Comparison of ENCODE assay signal across 21 mouse cellular contexts in the genomic region with DNA sequence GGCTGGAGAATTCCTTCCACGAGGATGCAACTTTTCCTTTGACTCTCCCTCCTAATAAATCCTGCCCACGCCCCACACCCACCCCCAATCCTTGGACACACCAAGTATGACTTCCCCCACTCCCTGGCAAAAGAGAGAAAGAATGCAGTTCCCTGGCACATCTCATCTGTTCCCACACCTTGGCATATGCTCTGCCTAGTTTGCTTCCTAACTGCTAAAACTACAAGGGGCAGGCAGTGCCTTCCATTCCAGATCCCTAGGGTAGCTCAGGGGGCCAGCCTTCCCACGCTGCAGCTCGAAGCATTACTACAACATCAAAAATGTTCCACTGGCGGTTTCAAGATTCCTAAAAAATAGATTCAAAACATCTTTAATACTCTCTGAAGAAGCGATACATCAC.
DNase-seq lines count a peak whose midpoint lies in the region; ATAC-seq and TF ChIP-seq lines count a peak whose summit lies in the region.
"Had no signal": no experiment of that assay in that cellular context is flagged by ENCODE, and none has a peak within 500 bp of the region (broad histone marks: within the 10 kb centered on the region; RNA-seq: fewer than 3 reads in every experiment).

No protein-coding gene starts in this region.

- 70% methylated on average over 6 of the region's 6 CpGs for WGBS in stomach, embryonic 16.5 days

- H3K27me3 ChIP-seq in stomach, embryonic 16.5 days (ENCODE audit: control insufficient read depth, insufficient read depth, low read length) = no peaks in the 10 kb centered on the region
- H3K27me3 ChIP-seq: CH12.LX; heart, embryonic 13.5 days; neural tube, embryonic 13.5 days had no signal

- no peak for DNase-seq in frontal cortex, postnatal 14 days (ENCODE audit: low spot score in 2 of 2)
- DNase-seq in layer of hippocampus, adult 2 months (ENCODE audit: low spot score in 2 of 2) = no peak
- no peak for DNase-seq in layer of hippocampus, adult 8-10 months (ENCODE audit: low spot score in 2 of 2)
- DNase-seq in right cerebral cortex, adult 18-20 months = peak; percentile 68
- DNase-seq in right cerebral cortex, postnatal 25 days = no peak
- DNase-seq in embryo, embryonic 11 days = no peak
- DNase-seq: adrenal gland, postnatal 14 days; cerebellum, adult 11 months; cerebellum, postnatal 10 days; heart, adult 18-20 months; kidney, adult 8-10 months; kidney, postnatal 14 days; layer of hippocampus, adult 9-11 months; liver, postnatal 0 days had no signal

- no peaks in the 10 kb centered on the region for H3K9me3 ChIP-seq in stomach, embryonic 16.5 days (replicated peaks; ENCODE audit: control insufficient read depth, low read length)
- H3K9me3 ChIP-seq: heart, embryonic 13.5 days; neural tube, embryonic 13.5 days had no signal

- TF ChIP-seq CTCF in layer of hippocampus, adult 2 months (conservative IDR thresholded peaks at IDR 0.05) = no peak

- peaks cover 5% of the 10 kb centered on the region; the same call in 1 of the 2 replicates for H3K4me1 ChIP-seq in stomach, embryonic 16.5 days (ENCODE audit: control insufficient read depth, insufficient read depth, low read length)

- H3K9ac ChIP-seq in stomach, embryonic 16.5 days (ENCODE audit: low read length) = no peak overlapping the region
- H3K9ac ChIP-seq: heart, embryonic 13.5 days; hindbrain, embryonic 14.5 days; liver, postnatal 0 days; neural tube, embryonic 13.5 days had no signal

- H3K4me2 ChIP-seq in stomach, embryonic 16.5 days (ENCODE audit: low read depth, low read length) = no peak overlapping the region
- H3K4me2 ChIP-seq: heart, embryonic 13.5 days; hindbrain, embryonic 14.5 days; neural tube, embryonic 13.5 days had no signal

- no peaks in the 10 kb centered on the region for H3K36me3 ChIP-seq in stomach, embryonic 16.5 days (ENCODE audit: control insufficient read depth, insufficient read depth, low read length)
- H3K36me3 ChIP-seq: heart, embryonic 13.5 days; neural tube, embryonic 13.5 days had no signal

- peak overlapping the region; percentile 72 for H3K27ac ChIP-seq in layer of hippocampus, adult 2 months
- 0 out of 2 replicates have a peak overlapping the region, but pooled peaks have one; percentile 17 for H3K27ac ChIP-seq in stomach, embryonic 16.5 days (ENCODE audit: low read length)
- H3K27ac ChIP-seq: heart, embryonic 13.5 days; neural tube, embryonic 13.5 days had no signal

- ATAC-seq in frontal cortex, adult (ENCODE audit: low TSS enrichment) = peak; percentile 66
- no peak for ATAC-seq in stomach, embryonic 16.5 days (ENCODE audit: insufficient read depth, low FRiP score)
- ATAC-seq: forebrain, embryonic 14.5 days; liver, postnatal 0 days had no signal

- H3K4me3 ChIP-seq in layer of hippocampus, adult 2 months = no peak overlapping the region
- no peak overlapping the region for H3K4me3 ChIP-seq in stomach, embryonic 16.5 days (replicated peaks; ENCODE audit: low read length)
- H3K4me3 ChIP-seq: heart, embryonic 13.5 days; neural tube, embryonic 13.5 days had no signal
